Mouse (Mus musculus) midbrain, embryonic 10.5 days (tissue): ENCODE data around the gene Bmp8a. TPM values are rescaled to one million over a fixed set of nuclear protein-coding genes. Genes with fewer than 3 reads are reported as not detected.

Experiments
- DNase-seq: peaks from one replicate; pipeline ENCODE4 v3.0.0-alpha.2; 2017; ENCODE audit warnings: low spot score
- H3K27ac ChIP-seq: fragments of 300-500 bp; sonication (generic); replicated peaks from 2 replicates; pipeline ENCODE4 v1.5.1; 2016; ENCODE audit warnings: mild to moderate bottlenecking
- H3K27me3 ChIP-seq: fragments of 300-500 bp; sonication (generic); 2 replicates; pipeline ENCODE4 v1.6.1; 2016; ENCODE audit warnings: low read depth, mild to moderate bottlenecking; ENCODE audit not compliant: poor library complexity, severe bottlenecking
- H3K36me3 ChIP-seq: fragments of 300-500 bp; sonication (generic); 2 replicates; pipeline ENCODE4 v1.6.1; 2016; ENCODE audit warnings: mild to moderate bottlenecking, moderate library complexity
- H3K4me1 ChIP-seq: fragments of 300-500 bp; sonication (generic); 2 replicates; pipeline ENCODE4 v1.6.1; 2016
- H3K4me3 ChIP-seq: fragments of 300-500 bp; sonication (generic); 2 replicates; pipeline ENCODE4 v1.5.1; 2016; ENCODE audit warnings: mild to moderate bottlenecking, moderate library complexity
- H3K9me3 ChIP-seq: fragments of 300-500 bp; sonication (generic); replicated peaks from 2 replicates; pipeline ENCODE4 v1.6.1; 2016; ENCODE audit warnings: mild to moderate bottlenecking
- WGBS: fragments of 180-500 bp; shearing (Covaris S2); methylation state at CpG from one replicate; pipeline ENCODE4 v1.1.7; 2016; 5-methylcytosine and 5-hydroxymethylcytosine counted together
- polyA plus RNA-seq: library from polyadenylated mRNA; unstranded; fragments of >200 nt; fragmentation: Nextera tagmentation; extraction: Ambion mirVana; gene quantifications from 2 replicates; pipeline ENCODE4 v1.2.1, GENCODE M21; 2016

The Bmp8a gene
- polyA plus RNA-seq, 1 experiment from 2014 or later: 0.11 TPM

GRCm38 (mm10) chr4:123271063-123271462 lies 72.0 kb downstream of the Bmp8a start:
- H3K4me3 ChIP-seq: no peak overlapping the region
- H3K9me3 ChIP-seq: no peaks in the 10 kb centered on the region
- 86% methylated on average over 3 of the region's 3 CpGs for WGBS
- H3K4me1 ChIP-seq: no peaks in the 10 kb centered on the region
- H3K27ac ChIP-seq: no peak overlapping the region
- H3K36me3 ChIP-seq: no peaks in the 10 kb centered on the region
- no peaks in the 10 kb centered on the region for H3K27me3 ChIP-seq
- no peak for DNase-seq

Other genes starting within 250 kb of the Bmp8a start
- 0.07 and 0.09 TPM in 2 replicates for gene Bmp8b, start 238.1 kb downstream of the Bmp8a start, polyA plus RNA-seq
- 0.07 TPM in 2 replicates for gene Oxct2b, start 227.0 kb downstream of the Bmp8a start, polyA plus RNA-seq
- gene Ppie, start 203.3 kb downstream of the Bmp8a start, polyA plus RNA-seq: 127 and 136 TPM in 2 replicates
- 0.32 and 0.42 TPM in 2 replicates for gene Hpcal4, start 160.0 kb downstream of the Bmp8a start, polyA plus RNA-seq
- not detected in 2 replicates for gene Nt5c1a, start 141.7 kb downstream of the Bmp8a start, polyA plus RNA-seq
- gene Heyl, start 109.7 kb downstream of the Bmp8a start, polyA plus RNA-seq: 8.0 and 9.8 TPM in 2 replicates
- 41.4 and 48.3 TPM in 2 replicates for gene Pabpc4, start 80.9 kb downstream of the Bmp8a start, polyA plus RNA-seq
- gene Oxct2a, start 19.6 kb downstream of the Bmp8a start, polyA plus RNA-seq: not detected in 2 replicates